Mouse (Mus musculus) lung, embryonic 15.5 days (tissue): ENCODE data around the gene Nmrk1. TPM values are rescaled to one million over a fixed set of nuclear protein-coding genes. Genes with fewer than 3 reads are reported as not detected.
A peak's percentile ranks its signal among the peaks of the same experiment; 100 is the strongest.

Source experiments
- ATAC-seq: fragments of 200-750 bp; cut with Nextera tagmentation; 2 replicates; pipeline ENCODE4 v1.8.0; 2017; ENCODE audit warnings: moderate number of reproducible peaks, borderline replicate concordance; ENCODE audit not compliant: low FRiP score, low TSS enrichment; ENCODE audit errors: extremely low read depth
- H3K27ac ChIP-seq: fragments of 300-500 bp; sonication (generic); 2 replicates; pipeline ENCODE4 v1.5.1; 2015; ENCODE audit warnings: moderate library complexity, mild to moderate bottlenecking, inconsistent platforms
- H3K27me3 ChIP-seq: fragments of 300-500 bp; sonication (generic); 2 replicates; pipeline ENCODE4 v1.6.1; 2015; ENCODE audit warnings: inconsistent platforms
- H3K36me3 ChIP-seq: fragments of 300-500 bp; sonication (generic); 2 replicates; pipeline ENCODE4 v1.6.1; 2015; ENCODE audit warnings: inconsistent platforms
- H3K4me1 ChIP-seq: fragments of 300-500 bp; sonication (generic); 2 replicates; pipeline ENCODE4 v1.6.1; 2015; ENCODE audit warnings: inconsistent platforms
- H3K4me2 ChIP-seq: fragments of 300-500 bp; sonication (generic); 2 replicates; pipeline ENCODE4 v1.6.1; 2015; ENCODE audit warnings: inconsistent platforms, mild to moderate bottlenecking, moderate library complexity
- H3K4me3 ChIP-seq: fragments of 300-500 bp; sonication (generic); 2 replicates; pipeline ENCODE4 v1.5.1; 2015; ENCODE audit warnings: mild to moderate bottlenecking, inconsistent platforms
- H3K9ac ChIP-seq: fragments of 300-500 bp; sonication (generic); 2 replicates; pipeline ENCODE4 v1.6.1; 2015; ENCODE audit warnings: inconsistent platforms
- H3K9me3 ChIP-seq: fragments of 300-500 bp; sonication (generic); 2 replicates; pipeline ENCODE4 v1.6.1; 2016; ENCODE audit warnings: inconsistent platforms
- WGBS: fragments of 180-500 bp; shearing (Covaris S2); methylation state at CpG from one replicate; pipeline ENCODE4 v1.1.7; 2015; 5-methylcytosine and 5-hydroxymethylcytosine counted together
- polyA plus RNA-seq: library from polyadenylated mRNA; unstranded; fragments of >200 nt; fragmentation: Nextera tagmentation; extraction: Ambion mirVana; gene quantifications from 2 replicates; pipeline ENCODE4 v1.2.1, GENCODE M21; 2015

Gene Nmrk1
- polyA plus RNA-seq, 1 experiment from 2014 or later: 11.0 TPM

GRCm38 (mm10) chr19:18654984-18655383 lies 23.2 kb downstream of the Nmrk1 start:
- H3K4me1 ChIP-seq: no peaks in the 10 kb centered on the region
- no peaks in the 10 kb centered on the region for H3K27me3 ChIP-seq
- H3K27ac ChIP-seq: no peak overlapping the region
- H3K9ac ChIP-seq: no peak overlapping the region
- H3K36me3 ChIP-seq: no peaks in the 10 kb centered on the region
- ATAC-seq: no peak
- WGBS: 59% methylated on average over 5 of the region's 5 CpGs
- H3K9me3 ChIP-seq: no peaks in the 10 kb centered on the region
- no peak overlapping the region for H3K4me2 ChIP-seq
- no peak overlapping the region for H3K4me3 ChIP-seq

- H3K4me2 ChIP-seq: no peak overlapping the region
- 81% methylated on average over 7 of the region's 7 CpGs for whole genome bisulfite sequencing
Observed at GRCm38 (mm10) chr19:18655999-18656398, 24.2 kb downstream of the Nmrk1 start.

GRCm38 (mm10) chr19:18658473-18658872 lies 26.7 kb downstream of the Nmrk1 start:
- WGBS: 59% methylated on average over 4 of the region's 4 CpGs
- ATAC-seq: no peak

More at GRCm38 (mm10) chr19:18655999-18656398, 24.2 kb downstream of the Nmrk1 start:
- H3K9ac ChIP-seq: no peak overlapping the region
- H3K27ac ChIP-seq: no peak overlapping the region
- no peaks in the 10 kb centered on the region for H3K36me3 ChIP-seq
- H3K4me3 ChIP-seq: no peak overlapping the region
- ATAC-seq: no peak
- H3K27me3 ChIP-seq: no peaks in the 10 kb centered on the region
- no peaks in the 10 kb centered on the region for H3K9me3 ChIP-seq
- no peaks in the 10 kb centered on the region for H3K4me1 ChIP-seq

GRCm38 (mm10) chr19:18659349-18659748 lies 27.6 kb downstream of the Nmrk1 start:
- H3K4me2 ChIP-seq: no peak overlapping the region
- H3K36me3 ChIP-seq: no peaks in the 10 kb centered on the region
- no peaks in the 10 kb centered on the region for H3K27me3 ChIP-seq
- H3K27ac ChIP-seq: no peak overlapping the region
- no peak for ATAC-seq
- no peaks in the 10 kb centered on the region for H3K9me3 ChIP-seq
- no peak overlapping the region for H3K4me3 ChIP-seq
- WGBS: 60% methylated on average over 1 of the region's 1 CpGs
- no peaks in the 10 kb centered on the region for H3K4me1 ChIP-seq
- H3K9ac ChIP-seq: no peak overlapping the region

More at GRCm38 (mm10) chr19:18658473-18658872, 26.7 kb downstream of the Nmrk1 start:
- Histone ChIP-seq H3K4me1 (no peaks in the 10 kb centered on the region), H3K9me3 (no peaks in the 10 kb centered on the region), H3K4me2 (no peak overlapping the region), H3K9ac (no peak overlapping the region), H3K27me3 (no peaks in the 10 kb centered on the region), H3K27ac (no peak overlapping the region), H3K36me3 (no peaks in the 10 kb centered on the region), H3K4me3 (no peak overlapping the region)

- no peaks in the 10 kb centered on the region for H3K27me3 ChIP-seq
- no peak overlapping the region for H3K4me2 ChIP-seq
- H3K27ac ChIP-seq: no peak overlapping the region
- no peak for ATAC-seq
- no peaks in the 10 kb centered on the region for H3K36me3 ChIP-seq
- no peaks in the 10 kb centered on the region for H3K9me3 ChIP-seq
- no peaks in the 10 kb centered on the region for H3K4me1 ChIP-seq
- 69% methylated on average over 3 of the region's 3 CpGs for WGBS
- H3K9ac ChIP-seq: no peak overlapping the region
- no peak overlapping the region for H3K4me3 ChIP-seq
Observed at GRCm38 (mm10) chr19:18660466-18660865, 28.7 kb downstream of the Nmrk1 start.

- Histone ChIP-seq H3K4me3 (no peak overlapping the region), H3K4me1 (no peaks in the 10 kb centered on the region), H3K9ac (no peak overlapping the region), H3K9me3 (no peaks in the 10 kb centered on the region), H3K27me3 (no peaks in the 10 kb centered on the region), H3K4me2 (no peak overlapping the region), H3K27ac (no peak overlapping the region), H3K36me3 (no peaks in the 10 kb centered on the region)
- no peak for ATAC-seq
- WGBS: 34% methylated on average over 1 of the region's 1 CpGs
Observed at GRCm38 (mm10) chr19:18661683-18662082, 29.9 kb downstream of the Nmrk1 start.

GRCm38 (mm10) chr19:18663904-18664303 lies 32.2 kb downstream of the Nmrk1 start:
- no peaks in the 10 kb centered on the region for H3K27me3 ChIP-seq

GRCm38 (mm10) chr19:18666966-18667365 lies 35.2 kb downstream of the Nmrk1 start:
- WGBS: 83% methylated on average over 7 of the region's 7 CpGs
- Histone ChIP-seq H3K9me3 (no peaks in the 10 kb centered on the region), H3K36me3 (no peaks in the 10 kb centered on the region), H3K4me2 (no peak overlapping the region), H3K4me1 (peaks cover 9% of the 10 kb centered on the region), H3K27me3 (no peaks in the 10 kb centered on the region), H3K4me3 (no peak overlapping the region), H3K27ac (no peak overlapping the region), H3K9ac (no peak overlapping the region)
- ATAC-seq: no peak

More at GRCm38 (mm10) chr19:18663904-18664303, 32.2 kb downstream of the Nmrk1 start:
- no peak overlapping the region for H3K4me2 ChIP-seq
- no peaks in the 10 kb centered on the region for H3K36me3 ChIP-seq
- H3K9ac ChIP-seq: no peak overlapping the region
- no peaks in the 10 kb centered on the region for H3K4me1 ChIP-seq
- ATAC-seq: no peak
- 51% methylated on average over 2 of the region's 2 CpGs for WGBS
- no peak overlapping the region for H3K4me3 ChIP-seq
- H3K27ac ChIP-seq: no peak overlapping the region
- no peaks in the 10 kb centered on the region for H3K9me3 ChIP-seq

GRCm38 (mm10) chr19:18669551-18669950 lies 37.8 kb downstream of the Nmrk1 start:
- H3K4me1 ChIP-seq: peaks cover 25% of the 10 kb centered on the region
- H3K4me3 ChIP-seq: no peak overlapping the region
- 92% methylated on average over 7 of the region's 7 CpGs for WGBS
- no peak overlapping the region for H3K4me2 ChIP-seq
- no peak for ATAC-seq
- H3K9me3 ChIP-seq: no peaks in the 10 kb centered on the region
- no peak overlapping the region for H3K27ac ChIP-seq
- H3K9ac ChIP-seq: no peak overlapping the region
- H3K36me3 ChIP-seq: no peaks in the 10 kb centered on the region
- no peaks in the 10 kb centered on the region for H3K27me3 ChIP-seq

- Histone ChIP-seq H3K4me2 (peak within 1 kb of the TSS; percentile 73), H3K27ac (peak within 1 kb of the TSS; percentile 85), H3K9ac (peak within 1 kb of the TSS; percentile 82), H3K4me1 (peaks cover 30% of the 10 kb centered on the region), H3K36me3 (no peaks in the 10 kb centered on the region), H3K9me3 (no peaks in the 10 kb centered on the region), H3K4me3 (peak within 1 kb of the TSS; percentile 83), H3K27me3 (no peaks in the 10 kb centered on the region)
- whole genome bisulfite sequencing: under 1% methylated on average over 34 of the region's 58 CpGs
- ATAC-seq: peak; percentile 99
Observed at GRCm38 (mm10) chr19:18670608-18671007, 38.9 kb downstream of the Nmrk1 start, which contains the start of gene Carnmt1. TSS of gene Carnmt1 (plus strand) at chr19:18670764.

- Histone ChIP-seq H3K27me3 (no peaks in the 10 kb centered on the region), H3K9me3 (no peaks in the 10 kb centered on the region), H3K36me3 (no peaks in the 10 kb centered on the region), H3K4me3 (peak overlapping the region; percentile 83), H3K4me1 (peaks cover 36% of the 10 kb centered on the region), H3K27ac (peak overlapping the region; percentile 85), H3K9ac (peak overlapping the region; percentile 82), H3K4me2 (peak overlapping the region; percentile 73)
- 0% methylated on average over 62 of the region's 64 CpGs for WGBS
- ATAC-seq: peak; percentile 60
Observed at GRCm38 (mm10) chr19:18671056-18671741, 39.4 kb downstream of the Nmrk1 start.

GRCm38 (mm10) chr19:18672498-18672897 lies 40.7 kb downstream of the Nmrk1 start:
- Histone ChIP-seq H3K9me3 (no peaks in the 10 kb centered on the region), H3K4me1 (peaks cover 41% of the 10 kb centered on the region), H3K27ac (no peak overlapping the region), H3K9ac (no peak overlapping the region), H3K4me3 (peak overlapping the region; percentile 83; the same call in 1 of the 2 replicates), H3K27me3 (no peaks in the 10 kb centered on the region), H3K4me2 (peak overlapping the region; percentile 73), H3K36me3 (no peaks in the 10 kb centered on the region)
- WGBS: 40% methylated on average over 3 of the region's 3 CpGs
- ATAC-seq: no peak
